Mouse (Mus musculus) layer of hippocampus, adult 11-12 months (tissue): ENCODE measurements around the gene Cbfa2t2.
A peak's percentile ranks its signal among the peaks of the same experiment; 100 is the strongest.

ENCODE experiments used
- DNase-seq: peaks from one replicate; pipeline ENCODE4 v3.0.0; 2022; ENCODE audit warnings: low spot score

The Cbfa2t2 gene

DNA sequence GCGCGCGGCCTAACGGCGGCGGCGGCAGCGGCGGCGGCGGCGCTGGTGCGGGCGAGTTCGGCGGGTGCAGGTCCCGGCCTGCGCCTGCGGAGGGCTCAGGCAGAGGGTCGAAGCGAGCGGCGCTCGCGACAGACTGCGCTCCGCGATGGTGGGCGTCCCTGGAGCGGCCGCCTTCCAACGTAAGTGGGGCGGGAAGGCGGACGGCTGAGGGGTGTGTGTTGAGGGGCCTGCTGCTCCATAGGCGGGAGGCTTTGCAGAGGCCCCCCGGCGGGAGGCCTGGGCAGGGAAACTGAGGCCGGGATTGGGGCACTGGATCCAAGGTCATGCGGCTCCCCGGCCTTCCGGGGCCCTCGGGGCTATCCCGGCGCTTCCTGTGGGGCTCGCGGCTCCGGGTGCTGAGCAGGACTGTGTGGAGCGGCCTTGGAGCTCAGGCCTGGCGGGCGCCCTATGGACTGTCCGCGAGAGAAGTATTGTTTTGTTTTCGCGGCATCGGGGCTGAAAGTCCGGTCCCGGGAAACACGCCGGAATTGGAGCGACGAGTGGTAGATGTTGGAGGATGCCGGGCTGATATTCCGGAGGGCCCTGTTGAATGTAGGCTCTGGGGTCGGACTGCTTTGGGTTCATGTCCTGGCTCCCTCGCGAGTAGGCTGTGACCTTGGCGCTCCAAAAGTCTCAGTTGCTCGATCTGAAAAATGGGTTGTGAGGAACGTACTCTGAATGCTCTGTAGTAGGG, at the start of gene Cbfa2t2:
Gene Cbfa2t2 (plus strand): TSS at position 24 of the 733 bp plus-strand sequence.
- no peak for DNase-seq

DNA sequence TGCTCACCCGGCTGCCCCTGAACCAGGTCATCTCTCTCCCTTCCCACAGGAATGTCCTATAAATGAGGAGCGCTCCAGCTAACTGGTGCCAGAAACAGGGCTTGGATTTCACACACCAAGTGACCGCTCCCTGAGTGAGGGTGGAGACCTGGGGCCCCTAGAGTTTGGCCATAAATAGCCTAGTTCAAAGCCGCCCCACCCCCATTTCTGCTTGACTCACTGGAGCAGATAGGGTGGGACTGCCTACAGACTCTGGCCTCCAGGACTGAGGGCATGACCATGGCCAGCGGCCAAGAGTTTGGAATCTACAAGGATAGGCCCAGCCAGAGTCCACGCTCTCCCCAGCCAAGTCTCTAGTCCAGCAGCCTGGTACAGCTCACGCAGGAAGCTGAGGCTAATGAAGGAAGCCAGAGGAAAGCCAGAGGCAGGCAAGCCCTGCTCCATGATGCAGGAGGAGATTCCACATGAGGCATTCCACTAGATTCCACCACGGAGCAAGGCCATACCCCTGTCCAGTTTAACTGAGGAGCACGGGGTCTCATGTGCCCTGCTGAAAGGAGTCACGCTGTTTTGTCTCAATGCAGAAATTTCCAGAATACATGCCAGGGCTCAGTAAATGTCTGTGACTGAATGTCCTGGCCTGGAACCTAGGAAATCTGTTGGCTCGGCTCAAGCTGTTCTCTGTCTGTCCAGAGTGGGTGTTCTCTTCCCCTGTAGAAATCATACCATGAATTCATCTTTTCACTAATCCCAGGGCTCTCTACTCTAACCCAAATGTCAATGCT, 45.9 kb upstream of the Cbfa2t2 start:
- peak; percentile 59 for DNase-seq

DNA sequence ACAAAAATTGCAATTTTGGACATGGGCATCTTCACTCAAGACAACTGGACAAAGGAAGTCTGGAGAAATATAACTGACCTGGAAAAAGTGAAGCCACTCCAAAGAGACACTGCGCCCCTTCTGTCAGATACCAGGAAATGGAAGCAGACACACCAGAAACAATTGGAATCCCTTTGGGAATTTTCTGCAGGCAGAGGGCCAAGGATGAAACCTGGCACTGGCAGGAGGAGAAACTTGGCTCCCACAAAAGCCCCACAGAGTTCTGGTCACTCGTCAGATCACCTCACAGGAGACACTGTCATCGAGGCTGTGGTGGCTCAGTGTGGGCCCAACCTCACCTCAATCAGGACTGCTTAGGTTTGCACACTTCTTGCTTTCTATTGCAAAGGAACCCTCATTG, 41.7 kb upstream of the Cbfa2t2 start:
- no peak for DNase-seq

DNA sequence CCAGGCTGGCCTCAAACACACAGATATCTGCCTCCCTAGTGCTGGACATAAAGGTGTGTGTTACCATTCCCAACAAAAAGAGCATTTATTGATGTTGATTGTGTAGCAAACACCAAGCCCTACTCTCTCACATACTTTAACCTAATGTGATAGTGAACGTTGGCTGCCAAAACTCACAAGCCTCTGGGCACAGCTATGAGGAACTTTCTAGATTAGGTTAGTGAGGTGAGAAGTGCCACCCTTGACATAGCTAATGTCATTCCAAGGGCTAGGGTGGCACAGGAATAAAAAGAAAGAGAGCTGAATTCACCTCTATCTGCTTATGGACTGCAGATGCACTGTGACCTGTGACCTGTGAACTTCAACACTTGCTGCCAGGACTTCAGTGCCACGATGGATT, 39.8 kb upstream of the Cbfa2t2 start:
- no peak for DNase-seq

DNA sequence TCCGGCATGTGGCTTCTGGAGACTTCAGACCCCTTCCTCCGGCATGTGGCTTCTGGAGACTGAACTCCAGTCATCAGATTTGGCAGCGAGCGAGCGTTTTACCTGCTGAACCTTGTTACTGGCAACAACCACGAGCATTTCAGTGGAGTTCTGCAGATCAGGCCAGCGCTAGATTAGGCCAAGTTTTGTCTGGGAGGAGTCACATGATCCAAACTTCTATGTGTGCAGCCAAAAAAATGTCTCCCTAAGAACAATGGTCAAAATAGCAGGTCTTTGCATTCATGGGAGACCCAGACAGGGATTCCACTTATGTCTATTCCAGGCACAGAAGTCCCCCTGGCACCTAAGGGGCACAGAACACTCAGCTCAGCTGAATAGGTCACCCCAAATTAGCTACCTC, 38.0 kb upstream of the Cbfa2t2 start:
- DNase-seq: no peak

DNA sequence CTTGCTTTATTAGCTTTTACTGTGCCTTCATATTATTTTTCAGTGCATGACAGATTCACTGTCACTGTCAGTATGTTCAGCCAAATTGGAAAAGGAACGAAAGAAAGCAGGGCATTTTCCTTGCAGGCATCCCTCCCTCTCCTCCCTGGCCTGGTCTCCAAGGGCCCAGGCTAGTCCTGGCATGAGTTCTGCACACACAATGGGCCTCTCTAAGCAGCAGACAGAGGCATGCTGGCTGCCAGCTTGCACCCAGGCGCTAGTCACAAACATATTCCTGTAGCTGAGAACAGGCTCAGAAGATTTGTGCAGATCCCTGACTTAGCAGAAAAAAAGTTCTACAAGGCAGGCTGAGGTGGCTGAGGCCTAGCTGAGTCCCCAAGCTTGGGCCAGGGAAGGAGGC, 37.0 kb upstream of the Cbfa2t2 start:
- DNase-seq: peak; percentile 50

DNA sequence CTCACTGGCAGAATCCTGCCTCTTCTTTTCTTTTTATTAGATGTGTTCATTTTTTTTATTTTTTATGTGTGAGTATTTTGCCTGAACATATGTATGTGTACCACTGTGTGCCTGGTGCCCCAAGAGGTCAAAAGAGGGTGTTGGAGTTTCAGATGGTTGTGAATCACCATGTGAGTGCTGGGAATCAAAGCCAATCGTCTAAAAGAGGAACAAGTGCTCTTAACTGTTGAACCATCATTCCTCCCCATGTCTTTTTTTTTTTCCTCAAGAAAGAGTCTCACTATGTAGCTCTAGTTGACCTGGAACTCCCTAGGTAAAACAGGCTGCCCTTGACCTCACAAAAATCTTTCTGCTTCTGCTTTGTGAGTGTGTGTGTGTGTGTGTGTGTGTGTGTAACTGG, 34.3 kb upstream of the Cbfa2t2 start:
- no peak for DNase-seq

DNA sequence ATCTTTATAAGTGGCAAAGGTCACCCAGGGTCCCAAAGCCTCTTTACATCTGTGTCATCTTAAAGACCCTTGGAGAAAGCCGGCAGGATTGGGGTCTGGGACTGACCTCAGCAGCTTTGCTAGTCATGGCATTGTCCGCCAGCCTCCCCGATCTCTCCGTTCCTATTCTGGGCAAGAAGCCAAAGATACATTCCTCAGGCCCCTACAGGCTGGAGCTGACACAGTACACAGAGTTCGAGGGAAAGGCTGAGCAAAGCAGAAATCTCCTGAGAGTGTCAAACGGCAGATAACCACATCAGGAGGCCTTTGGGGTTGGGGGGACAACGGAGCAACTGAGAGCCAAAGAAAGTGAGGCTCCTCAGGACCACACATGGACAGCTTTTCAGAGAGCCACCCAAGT, 33.5 kb upstream of the Cbfa2t2 start:
- DNase-seq: no peak

DNA sequence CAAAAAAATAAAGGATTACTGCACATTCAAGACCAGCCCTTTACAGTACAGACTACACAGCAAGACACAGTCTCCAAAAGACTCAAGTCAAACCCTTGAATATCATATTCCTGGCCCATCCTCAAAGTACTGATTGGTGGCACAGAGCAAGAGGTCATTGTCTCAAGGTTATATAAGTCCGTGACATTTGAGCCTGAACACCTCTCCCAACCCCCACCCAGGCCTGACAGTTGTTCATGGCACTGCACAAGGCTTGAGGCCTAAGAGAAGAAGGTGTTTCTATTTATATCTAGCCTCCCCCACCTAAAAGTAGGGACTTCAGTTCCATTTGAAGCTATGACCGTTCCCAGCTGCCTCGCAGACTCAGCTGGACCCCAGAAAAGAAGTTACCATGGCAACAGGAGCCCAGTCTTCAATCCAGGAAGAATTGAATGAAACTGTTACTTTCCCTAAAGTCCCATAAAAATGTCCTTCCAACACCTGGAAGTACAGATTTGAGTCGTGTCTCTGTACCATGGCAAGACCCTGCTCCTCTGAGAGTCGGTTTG, 30.8 kb upstream of the Cbfa2t2 start:
- DNase-seq: no peak

DNA sequence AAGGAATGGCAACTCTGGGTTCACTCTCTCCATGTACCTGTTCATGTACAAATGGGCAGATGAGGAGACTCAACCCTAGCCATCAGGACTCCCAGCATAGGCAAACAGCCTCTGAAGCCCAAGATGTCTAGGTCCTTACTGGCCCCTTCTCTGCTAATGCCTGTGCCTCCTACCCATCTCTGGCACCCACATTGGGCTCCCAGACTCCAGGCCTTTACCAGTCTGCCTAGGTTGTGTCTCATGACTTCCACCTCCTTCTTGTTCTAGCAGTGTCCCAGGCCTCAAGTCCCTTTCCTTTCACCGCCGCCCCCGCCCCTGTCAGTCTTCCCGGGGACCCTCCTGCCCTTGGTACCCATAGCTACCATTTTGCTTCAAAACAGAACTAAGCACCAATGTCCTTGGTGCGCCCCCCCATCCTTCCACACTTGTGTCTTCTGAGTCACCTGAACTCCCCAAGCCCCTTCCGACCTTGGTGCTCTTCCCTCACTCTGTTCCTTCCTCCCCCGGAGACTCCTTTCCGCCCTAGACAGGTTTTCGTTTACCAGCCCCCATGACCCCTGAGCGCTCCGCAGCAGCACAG, 29.1 kb upstream of the Cbfa2t2 start:
- DNase-seq: no peak

DNA sequence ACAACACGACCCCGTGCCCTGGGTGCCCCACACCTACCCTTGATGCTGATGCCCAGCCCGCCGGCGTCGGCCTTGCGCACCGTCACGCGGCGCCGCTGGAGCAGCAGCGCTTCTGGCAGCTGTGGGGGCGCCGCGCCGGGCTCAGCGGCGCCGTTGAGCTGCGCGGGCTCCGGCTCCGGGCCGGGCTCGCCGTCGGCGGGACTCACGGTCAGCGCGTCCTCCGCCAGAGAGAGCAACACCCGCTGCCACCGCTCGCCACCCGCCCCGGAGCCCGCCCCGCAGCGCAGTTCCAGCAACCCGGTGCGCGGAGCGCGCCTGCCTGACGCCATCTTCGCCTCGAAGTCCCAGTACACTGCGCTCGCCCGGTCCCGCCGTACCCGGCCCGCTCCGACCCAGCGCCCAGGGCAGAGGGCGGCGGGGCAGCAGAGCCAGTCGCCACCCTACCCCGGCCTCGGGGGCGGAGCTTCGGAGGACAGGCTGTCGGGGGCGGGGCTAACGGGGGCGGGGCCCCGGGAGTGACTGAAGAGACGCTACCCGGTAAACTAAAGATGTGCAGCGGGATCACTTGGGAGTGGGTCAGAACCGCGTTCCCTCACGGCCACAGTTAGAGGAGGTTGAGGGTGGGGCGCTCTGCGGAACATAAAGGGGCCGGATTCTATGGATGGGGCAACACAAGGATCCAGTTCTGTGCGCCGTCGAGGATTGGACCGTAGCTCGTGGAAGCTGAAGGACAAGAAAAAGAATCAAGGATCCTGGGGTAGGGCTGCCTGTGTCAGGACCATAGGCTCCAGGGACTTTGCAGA, 28.4 kb upstream of the Cbfa2t2 start, which contains the start of gene Snta1:
Gene Snta1 (minus strand): TSS at position 457 of the 803 bp plus-strand sequence.
- DNase-seq: peak; percentile 78

DNA sequence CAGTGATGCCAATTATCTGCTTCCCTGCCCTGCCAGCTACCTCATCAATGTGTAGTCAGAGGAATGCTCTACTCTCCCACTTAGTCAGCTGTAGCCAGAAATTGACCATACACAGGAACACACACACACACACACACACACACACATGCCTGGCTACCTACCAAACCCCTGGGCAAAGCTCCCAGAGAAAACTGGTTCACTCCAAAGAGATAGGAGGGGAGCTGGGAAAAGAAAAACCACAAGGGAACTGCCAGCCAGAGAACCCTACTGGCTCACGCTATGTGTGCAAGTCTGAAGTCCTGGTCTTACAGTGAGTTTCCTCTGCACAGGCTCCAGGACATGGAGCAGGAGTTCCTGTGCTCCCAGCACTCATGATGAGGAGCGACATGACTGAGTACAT, 25.9 kb upstream of the Cbfa2t2 start:
- DNase-seq: peak; percentile 56

DNA sequence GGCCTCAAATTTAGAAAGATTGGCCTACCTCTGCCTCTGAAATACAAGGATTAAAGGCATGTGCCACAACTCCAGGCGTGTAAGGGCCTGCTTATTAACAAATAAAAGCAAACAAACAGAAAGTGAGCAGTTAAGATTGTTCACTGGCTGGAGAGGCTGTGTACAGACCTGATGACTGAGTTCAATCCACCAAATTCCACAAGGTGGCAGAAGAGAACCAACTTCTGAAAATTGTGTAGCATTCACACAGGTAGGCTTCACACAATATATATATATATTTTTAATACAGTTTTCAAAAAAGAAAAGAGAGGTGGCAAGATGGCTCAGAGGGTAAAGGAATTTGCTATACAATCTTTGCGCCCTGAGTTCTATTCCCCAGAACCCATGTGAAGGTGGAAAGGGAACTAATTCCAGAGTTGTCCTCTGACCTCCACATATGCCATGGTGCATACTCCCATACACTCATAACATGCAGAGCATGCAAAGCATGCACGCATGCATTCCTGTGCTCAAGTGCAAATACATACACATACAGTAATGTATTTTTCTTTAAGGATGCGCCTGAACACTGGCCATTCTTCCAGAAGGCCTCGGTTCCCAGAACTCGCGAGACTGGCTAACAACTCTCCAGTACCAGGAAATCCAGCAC, 24.1 kb upstream of the Cbfa2t2 start:
- DNase-seq: peak; percentile 69

DNA sequence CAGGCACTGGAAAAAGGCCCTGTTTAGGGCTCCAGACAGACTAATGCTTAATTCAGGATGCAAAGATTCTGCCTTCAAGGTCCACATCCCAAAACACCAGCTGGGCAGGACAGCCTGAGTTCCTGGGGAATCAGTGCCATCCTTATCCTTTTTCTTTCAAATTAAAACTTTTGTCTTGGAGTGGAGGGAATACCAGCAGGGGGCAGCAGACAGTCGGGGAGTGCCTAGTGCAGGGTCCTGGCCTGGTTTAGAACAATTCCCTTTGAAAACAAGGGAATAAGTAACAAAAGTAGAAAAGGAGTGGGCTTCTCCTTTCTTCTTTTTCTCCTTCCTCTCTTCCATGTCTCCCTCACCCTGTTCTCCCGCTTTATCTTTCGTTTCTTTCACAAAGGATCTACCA, 19.2 kb upstream of the Cbfa2t2 start:
- DNase-seq: peak; percentile 76

DNA sequence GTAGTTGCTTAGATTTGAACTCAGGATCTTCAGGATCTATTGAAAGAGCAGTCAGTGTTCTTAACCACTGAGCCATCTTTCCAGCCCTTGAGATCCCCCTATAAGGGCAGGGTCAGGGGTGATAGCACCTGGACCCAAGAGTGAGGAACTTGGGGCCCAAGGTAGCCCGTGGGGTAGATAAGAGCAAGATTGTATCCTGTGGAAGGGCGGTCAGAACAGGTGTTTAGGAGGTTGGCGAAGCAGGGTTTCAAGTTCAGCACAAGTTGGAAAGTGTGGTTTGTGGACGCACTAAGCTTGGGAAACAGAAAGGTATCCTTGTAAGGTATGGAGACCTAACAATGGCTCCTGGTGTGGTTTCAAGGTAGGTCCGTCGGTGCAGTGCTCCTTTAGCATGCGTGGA, 18.3 kb upstream of the Cbfa2t2 start:
- no peak for DNase-seq

DNA sequence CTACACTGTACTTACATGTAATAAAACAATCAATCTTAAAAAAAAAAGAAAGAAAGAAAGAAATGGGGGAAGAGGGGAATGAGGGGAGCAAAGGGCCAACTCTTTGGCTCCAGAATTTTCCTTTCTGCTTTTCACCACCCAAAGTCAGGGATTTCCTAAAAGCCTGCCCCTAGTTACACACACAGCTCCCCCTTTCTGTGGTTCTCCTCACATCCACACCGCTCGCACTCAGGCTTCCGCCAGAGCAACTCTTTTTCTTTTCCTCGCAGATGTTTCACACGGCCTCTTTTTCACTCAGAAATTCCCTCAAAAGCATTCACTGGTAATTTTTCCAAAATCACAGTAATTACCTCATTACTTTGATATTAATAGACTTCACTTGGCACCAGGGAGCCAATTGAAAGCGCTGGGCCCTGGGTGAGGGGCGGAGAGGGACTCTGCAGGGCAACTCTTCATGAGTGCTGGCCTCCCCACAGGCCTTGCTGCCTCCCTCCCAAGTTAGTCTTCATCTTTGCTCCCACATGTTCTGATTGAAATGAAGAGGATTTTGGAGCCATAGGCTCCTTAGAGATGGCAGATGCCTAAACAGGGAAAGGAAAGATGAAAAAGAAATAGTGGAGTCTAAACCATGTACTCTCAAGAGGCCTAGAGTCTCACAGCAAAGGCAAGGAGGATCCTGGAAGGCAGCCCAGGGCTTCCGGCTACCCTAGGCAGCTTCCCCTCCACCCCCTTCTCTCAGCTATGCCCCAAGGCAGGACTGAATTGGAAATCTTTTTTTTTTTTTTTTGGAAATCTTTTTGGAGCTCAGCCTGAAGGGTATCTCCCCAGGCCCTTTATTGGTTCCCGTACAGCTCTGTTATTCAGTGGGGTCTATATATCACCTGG, 16.4 kb upstream of the Cbfa2t2 start:
- DNase-seq: no peak

DNA sequence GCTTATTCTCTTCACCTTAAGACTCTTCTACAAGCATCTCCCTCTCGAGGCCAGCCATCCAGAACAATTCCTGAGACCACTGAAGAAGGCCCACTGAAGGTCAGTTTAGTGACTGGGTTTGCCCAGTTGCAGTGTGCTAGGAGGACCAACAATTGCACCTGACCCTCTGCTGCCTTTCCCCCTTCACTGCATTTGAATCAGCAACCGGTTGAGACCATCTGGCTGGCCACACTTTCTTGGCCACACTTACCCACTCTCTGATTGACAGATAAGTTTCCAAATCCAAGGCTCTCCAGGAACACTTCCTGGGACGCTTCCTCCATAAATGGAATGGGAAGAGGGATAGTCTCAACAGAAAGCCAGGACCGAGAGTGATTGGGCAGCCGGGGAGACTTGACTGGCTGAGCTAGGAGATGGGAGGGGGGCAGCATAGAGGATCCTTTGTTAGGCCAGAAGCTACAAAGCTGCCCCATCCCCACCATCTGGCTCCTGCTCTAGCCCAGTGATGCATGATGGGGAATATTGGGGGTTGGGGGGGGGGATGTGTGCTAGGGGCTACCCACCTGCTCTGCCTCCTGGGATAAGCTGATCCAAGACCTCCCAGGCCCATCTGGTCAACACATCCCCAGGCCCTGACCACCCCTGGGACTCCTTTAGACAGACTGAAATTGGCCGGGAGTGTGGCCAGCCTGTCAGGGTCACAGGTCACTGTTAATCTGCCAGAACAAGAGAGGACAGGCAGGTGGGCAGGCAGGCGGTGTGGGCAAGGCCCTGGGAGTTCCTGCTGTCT, 15.1 kb upstream of the Cbfa2t2 start:
- DNase-seq: peak; percentile 53

DNA sequence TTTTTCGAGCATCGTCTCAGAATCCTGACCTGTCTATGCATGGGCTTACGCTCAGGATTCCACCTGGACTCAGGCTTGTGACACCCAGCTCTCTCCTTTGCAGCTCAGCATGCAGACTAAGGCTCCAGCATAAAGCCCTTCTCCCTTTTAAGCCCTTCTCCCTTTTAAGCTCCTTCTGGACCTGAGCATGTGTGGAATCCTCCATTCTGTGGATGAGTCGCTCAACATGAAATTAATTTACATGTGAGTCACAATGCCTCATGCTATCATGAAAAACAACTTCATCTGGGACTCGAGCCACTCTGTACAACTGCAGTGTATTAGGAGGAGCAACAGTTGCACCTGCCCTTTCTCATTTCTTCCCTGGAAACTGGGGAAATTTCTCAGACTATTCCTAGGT, 14.1 kb upstream of the Cbfa2t2 start:
- no peak for DNase-seq

DNA sequence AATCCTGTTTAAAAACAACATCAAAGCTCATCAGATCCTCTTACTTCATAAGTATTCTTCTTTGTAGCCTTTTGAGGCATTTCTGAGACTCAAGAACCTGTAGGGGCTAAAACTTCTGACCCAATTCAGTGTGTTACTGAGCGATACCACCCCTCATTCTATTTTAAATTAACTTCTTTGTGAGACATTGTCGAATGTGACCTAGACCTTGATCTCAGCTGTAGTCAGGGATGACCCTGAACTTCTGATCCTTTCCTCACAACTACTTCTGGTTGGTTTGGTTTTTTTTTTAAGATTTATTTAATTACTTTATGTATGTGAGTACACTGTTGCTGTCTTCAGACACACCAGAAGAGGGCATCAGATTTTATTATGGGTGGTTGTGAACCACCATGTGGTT, 12.7 kb upstream of the Cbfa2t2 start:
- no peak for DNase-seq

DNA sequence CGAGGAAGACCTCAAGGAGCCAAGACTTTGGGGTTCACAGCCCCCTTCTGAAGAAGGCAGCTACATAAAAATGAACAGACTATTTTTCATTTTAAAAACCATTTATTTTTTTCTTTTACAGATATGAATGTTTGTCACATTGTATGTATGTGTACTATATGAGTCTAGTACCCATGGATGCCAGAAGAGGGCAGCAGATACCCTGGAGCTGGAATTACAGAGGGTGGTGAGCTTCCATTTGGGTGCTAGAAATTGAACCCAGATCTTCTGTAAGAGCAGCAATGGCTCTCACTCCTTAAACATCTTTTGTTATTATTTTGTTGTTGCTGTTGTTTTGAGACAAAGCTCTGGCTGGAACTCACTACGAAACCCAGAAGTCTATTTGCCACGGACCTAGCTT, 10.8 kb upstream of the Cbfa2t2 start:
- DNase-seq: no peak
